Mouse (Mus musculus) lung, postnatal 25 days (tissue): ENCODE results near the gene Grm8.

Experiments
- DNase-seq: peaks from one replicate; pipeline ENCODE4 v3.0.0; 2022; ENCODE audit warnings: low spot score

The Grm8 gene

GRCm38 (mm10) chr6:28040815-28041214 lies 94.2 kb downstream of the Grm8 start:
- no peak for DNase-seq

- DNase-seq = no peak
These were observed 103.0 kb downstream of the Grm8 start for GRCm38 (mm10) chr6:28032006-28032405.

- DNase-seq = no peak
These were observed 117.3 kb downstream of the Grm8 start for GRCm38 (mm10) chr6:28017653-28018052.

GRCm38 (mm10) chr6:28007001-28007400 lies 128.0 kb downstream of the Grm8 start:
- DNase-seq = no peak

GRCm38 (mm10) chr6:27997250-27997649 lies 137.7 kb downstream of the Grm8 start:
- DNase-seq = no peak

- no peak for DNase-seq
These were observed 143.7 kb downstream of the Grm8 start for GRCm38 (mm10) chr6:27991241-27991640.

- no peak for DNase-seq
These were observed 152.4 kb downstream of the Grm8 start for GRCm38 (mm10) chr6:27982598-27982997.

GRCm38 (mm10) chr6:27982021-27982420 lies 153.0 kb downstream of the Grm8 start:
- DNase-seq = no peak

GRCm38 (mm10) chr6:27977361-27977760 lies 157.6 kb downstream of the Grm8 start:
- no peak for DNase-seq

GRCm38 (mm10) chr6:27968859-27969258 lies 166.1 kb downstream of the Grm8 start:
- DNase-seq = no peak

- no peak for DNase-seq
These were observed 167.9 kb downstream of the Grm8 start for GRCm38 (mm10) chr6:27967037-27967436.

- no peak for DNase-seq
These were observed 169.7 kb downstream of the Grm8 start for GRCm38 (mm10) chr6:27965237-27965636.

GRCm38 (mm10) chr6:27963887-27964286 lies 171.1 kb downstream of the Grm8 start:
- DNase-seq = no peak

GRCm38 (mm10) chr6:27956278-27956857 lies 178.6 kb downstream of the Grm8 start:
- no peak for DNase-seq

- DNase-seq = no peak
These were observed 183.5 kb downstream of the Grm8 start for GRCm38 (mm10) chr6:27951433-27951832.

GRCm38 (mm10) chr6:27928058-27928457 lies 206.9 kb downstream of the Grm8 start:
- no peak for DNase-seq

GRCm38 (mm10) chr6:27913281-27913680 lies 221.7 kb downstream of the Grm8 start:
- DNase-seq = no peak

GRCm38 (mm10) chr6:27904358-27904757 lies 230.6 kb downstream of the Grm8 start:
- DNase-seq = no peak

GRCm38 (mm10) chr6:27902224-27902623 lies 232.8 kb downstream of the Grm8 start:
- DNase-seq = no peak

GRCm38 (mm10) chr6:27901396-27901795 lies 233.6 kb downstream of the Grm8 start:
- DNase-seq = no peak

GRCm38 (mm10) chr6:27895153-27895552 lies 239.8 kb downstream of the Grm8 start:
- no peak for DNase-seq

- no peak for DNase-seq
These were observed 242.1 kb downstream of the Grm8 start for GRCm38 (mm10) chr6:27892886-27893285.

- no peak for DNase-seq
These were observed 246.6 kb downstream of the Grm8 start for GRCm38 (mm10) chr6:27888391-27888790.

- DNase-seq = no peak
These were observed 247.1 kb downstream of the Grm8 start for GRCm38 (mm10) chr6:27887922-27888321.

GRCm38 (mm10) chr6:27885786-27886185 lies 249.2 kb downstream of the Grm8 start:
- no peak for DNase-seq
